Mouse (Mus musculus) heart, adult 2 months (tissue): Measurements from ENCODE around the gene Glycam1. TPM values are rescaled to one million over a fixed set of nuclear protein-coding genes. Genes with fewer than 3 reads are reported as not detected.
A peak's percentile ranks its signal among the peaks of the same experiment; 100 is the strongest.

Experiments
- DNase-seq, 2 experiments: peaks; one replicate each; pipeline ENCODE4 v3.0.0; 2021
- H3K27ac ChIP-seq: fragments of 200-600 bp; 2 replicates; pipeline ENCODE4 v1.8.1; 2022
- H3K27me3 ChIP-seq: fragments of 200-500 bp; 2 replicates; pipeline ENCODE4 v1.6.1; 2012; ENCODE audit warnings: mild to moderate bottlenecking, low read length, inconsistent platforms, mixed read lengths; ENCODE audit not compliant: control insufficient read depth, insufficient read depth
- H3K36me3 ChIP-seq: fragments of 200-500 bp; 2 replicates; pipeline ENCODE4 v1.6.1; 2012; ENCODE audit warnings: low read length, inconsistent platforms; ENCODE audit not compliant: control insufficient read depth, insufficient read depth
- H3K4me1 ChIP-seq: fragments of 200-500 bp; 2 replicates; pipeline ENCODE4 v1.6.1; 2011; ENCODE audit warnings: low read length; ENCODE audit not compliant: control insufficient read depth, insufficient read depth
- H3K4me3 ChIP-seq: fragments of 200-600 bp; 2 replicates; pipeline ENCODE4 v1.8.1; 2022
- H3K79me2 ChIP-seq: fragments of 200-500 bp; replicated peaks from 2 replicates; pipeline ENCODE4 v1.6.1; 2012; ENCODE audit warnings: mild to moderate bottlenecking, inconsistent platforms, low read length, moderate library complexity, mixed read lengths; ENCODE audit not compliant: control insufficient read depth, insufficient read depth
- H3K9ac ChIP-seq: fragments of 200-500 bp; 2 replicates; pipeline ENCODE4 v1.6.1; 2012; ENCODE audit warnings: low read depth, mild to moderate bottlenecking, control low read depth, inconsistent platforms, low read length, mixed read lengths
- CTCF ChIP-seq: fragments of 200-600 bp; IDR thresholded peaks from 2 replicates; pipeline ENCODE4 v1.8.1; 2022; ENCODE audit warnings: antibody characterized with exemption, mild to moderate bottlenecking, moderate library complexity
- EP300 ChIP-seq: fragments of 200-500 bp; IDR thresholded peaks from 2 replicates; pipeline ENCODE4 v1.6.1; 2011; ENCODE audit warnings: low read depth, low read length, control low read depth; ENCODE audit not compliant: insufficient read depth
- POLR2A ChIP-seq: fragments of 200-500 bp; IDR thresholded peaks from 2 replicates; pipeline ENCODE4 v1.6.1; 2011; ENCODE audit warnings: mild to moderate bottlenecking, low read depth, low read length, control low read depth; ENCODE audit not compliant: insufficient read depth
- WGBS: fragments of 180-500 bp; shearing (Covaris S2); methylation state at CpG from one replicate; pipeline ENCODE4 v1.1.7; 2018; 5-methylcytosine and 5-hydroxymethylcytosine counted together
- intact Hi-C: fragments of 180-260 bp; cut with DNase I; formaldehyde crosslinking; loops from one replicate; pipeline ENCODE4 v1.15.1; 2025
- polyA plus RNA-seq: library from polyadenylated mRNA; depleted of rRNA; stranded (reverse); fragments of >200 nt; gene quantifications from 2 replicates; pipeline ENCODE4 v1.2.3, GENCODE M21; 2012
- total RNA-seq, 2 experiments: library from RNA; stranded (reverse); gene quantifications; 2 replicates each; pipeline ENCODE4 v1.2.3; 2021

Gene Glycam1
- total and polyA plus RNA-seq, 3 experiments: not detected

GRCm38 (mm10) chr15:103530372-103530771, 34.5 kb downstream of the Glycam1 start:
- peak; percentile 33 to 56 for DNase-seq

GRCm38 (mm10) chr15:103523156-103523555, 41.7 kb downstream of the Glycam1 start:
- DNase-seq: no peak
- Histone ChIP-seq H3K27me3 (no peaks in the 10 kb centered on the region), H3K4me1 (no peaks in the 10 kb centered on the region), H3K79me2 (no peaks in the 10 kb centered on the region), H3K4me3 (no peak overlapping the region), H3K27ac (no peak overlapping the region), H3K9ac (no peak overlapping the region), H3K36me3 (no peaks in the 10 kb centered on the region)
- TF ChIP-seq POLR2A (no peak), CTCF (no peak), EP300 (no peak)
- intact Hi-C loops: no loop called here
- 67% methylated on average over 3 of the region's 3 CpGs for WGBS

More at GRCm38 (mm10) chr15:103530372-103530771, 34.5 kb downstream of the Glycam1 start:
- no peak overlapping the region for H3K27ac ChIP-seq
- no peak overlapping the region for H3K9ac ChIP-seq
- H3K27me3 ChIP-seq: no peaks in the 10 kb centered on the region
- H3K79me2 ChIP-seq: no peaks in the 10 kb centered on the region
- 9% methylated on average over 5 of the region's 5 CpGs for WGBS
- TF ChIP-seq POLR2A: no peak
- TF ChIP-seq CTCF: peak; percentile 98
- no peak overlapping the region for H3K4me3 ChIP-seq
- H3K4me1 ChIP-seq: no peaks in the 10 kb centered on the region
- intact Hi-C loops: no loop called here
- H3K36me3 ChIP-seq: no peaks in the 10 kb centered on the region

DNA sequence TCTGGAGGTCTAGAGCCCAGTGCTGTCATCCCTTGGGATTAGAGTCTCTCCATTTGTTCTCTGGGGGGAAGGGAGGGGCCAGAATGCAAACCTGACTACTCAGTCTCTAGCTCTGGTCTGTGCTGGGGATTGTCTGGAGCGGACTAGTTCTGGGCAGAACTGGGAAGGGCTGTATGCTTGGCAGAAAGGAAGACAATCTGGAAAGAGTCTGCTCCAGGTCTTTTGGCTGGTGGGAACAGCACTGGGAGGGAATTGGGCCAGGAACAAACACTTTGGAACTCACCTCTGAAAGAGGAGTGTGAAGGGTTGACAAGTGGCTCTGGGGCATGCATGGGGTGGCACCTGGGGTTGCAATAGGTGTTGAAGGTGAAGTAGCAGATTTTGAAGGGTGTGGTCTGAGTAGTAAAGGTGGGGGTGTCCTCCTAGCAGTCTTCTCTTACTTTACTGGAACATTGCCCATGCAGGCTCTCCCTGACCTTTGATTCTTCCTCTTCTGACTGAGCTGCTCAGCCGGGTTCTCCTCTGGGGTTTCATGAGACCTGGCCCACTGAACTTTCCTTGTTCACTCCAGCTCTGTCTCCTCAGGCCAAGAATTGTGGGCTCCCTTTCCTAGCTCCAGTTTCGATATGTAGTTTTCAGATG, 42.3 kb downstream of the Glycam1 start:
- no peak overlapping the region for H3K27ac ChIP-seq
- no peak overlapping the region for H3K4me3 ChIP-seq
- no peaks in the 10 kb centered on the region for H3K27me3 ChIP-seq
- H3K36me3 ChIP-seq: no peaks in the 10 kb centered on the region
- intact Hi-C loops: no loop called here
- no peaks in the 10 kb centered on the region for H3K4me1 ChIP-seq
- H3K79me2 ChIP-seq: no peaks in the 10 kb centered on the region
- DNase-seq: no peak
- WGBS: 57% methylated on average over 3 of the region's 3 CpGs
- TF ChIP-seq EP300: no peak
- TF ChIP-seq CTCF: no peak
- TF ChIP-seq POLR2A: no peak
- H3K9ac ChIP-seq: no peak overlapping the region

- Histone ChIP-seq H3K9ac (no peak overlapping the region), H3K36me3 (no peaks in the 10 kb centered on the region), H3K4me3 (no peak overlapping the region), H3K4me1 (no peaks in the 10 kb centered on the region), H3K27me3 (no peaks in the 10 kb centered on the region), H3K79me2 (no peaks in the 10 kb centered on the region), H3K27ac (no peak overlapping the region)
- intact Hi-C loops: no loop called here
- TF ChIP-seq CTCF (no peak), EP300 (no peak), POLR2A (no peak)
- no peak for DNase-seq
- 38% methylated on average over 4 of the region's 4 CpGs for WGBS
Measured at GRCm38 (mm10) chr15:103519386-103520378, 45.2 kb downstream of the Glycam1 start.

DNA sequence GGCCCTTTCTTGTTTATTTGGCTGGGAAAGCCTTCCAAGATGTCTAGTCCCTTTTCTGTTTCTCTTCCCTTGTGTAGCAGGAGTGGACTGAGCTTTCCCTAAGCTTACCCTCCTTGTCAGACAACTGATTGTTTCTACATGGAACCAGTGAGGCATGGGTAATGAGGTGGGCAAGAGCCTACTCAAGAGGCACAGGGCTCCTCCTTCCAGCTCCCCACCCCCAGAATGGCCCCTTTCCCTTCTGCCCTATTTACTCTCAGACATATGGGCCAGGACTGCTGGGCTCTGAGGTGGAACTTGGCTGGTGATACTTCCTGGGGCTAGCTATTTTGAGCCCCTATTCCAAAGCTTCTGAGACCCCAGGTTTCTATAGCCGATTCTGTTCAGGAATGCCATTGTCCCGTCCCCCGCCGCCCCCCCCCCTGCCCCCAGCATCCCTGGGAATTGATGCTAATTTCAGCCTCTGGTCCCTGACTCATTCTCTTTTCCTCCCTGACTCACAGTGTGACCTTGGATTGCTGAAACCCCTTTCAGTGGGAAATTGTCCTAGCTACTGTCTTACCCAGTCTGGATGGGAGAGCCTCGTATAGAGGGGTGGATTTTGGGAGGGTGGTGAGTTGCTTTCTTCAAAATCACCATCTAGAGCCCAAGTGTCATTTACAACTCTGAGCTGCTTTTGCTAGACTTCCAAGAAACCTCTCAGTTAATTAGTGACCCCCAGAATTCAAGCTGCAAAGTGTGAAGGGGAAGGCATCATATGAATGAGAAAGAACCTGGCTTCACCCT, 46.1 kb downstream of the Glycam1 start:
- no peak overlapping the region for H3K9ac ChIP-seq
- H3K27ac ChIP-seq: no peak overlapping the region
- intact Hi-C loops: no loop called here
- H3K79me2 ChIP-seq: no peaks in the 10 kb centered on the region
- H3K4me3 ChIP-seq: no peak overlapping the region
- TF ChIP-seq CTCF (no peak), POLR2A (no peak), EP300 (no peak)
- H3K36me3 ChIP-seq: no peaks in the 10 kb centered on the region
- H3K27me3 ChIP-seq: no peaks in the 10 kb centered on the region
- DNase-seq: no peak
- H3K4me1 ChIP-seq: no peaks in the 10 kb centered on the region
- WGBS: 15% methylated on average over 5 of the region's 5 CpGs
